Mouse (Mus musculus) embryonic facial prominence, embryonic 12.5 days (tissue): Measurements from ENCODE around the gene Sstr3. TPM values are rescaled to one million over a fixed set of nuclear protein-coding genes. Genes with fewer than 3 reads are reported as not detected.
A peak's percentile ranks its signal among the peaks of the same experiment; 100 is the strongest.

Source experiments
- ATAC-seq: fragments of 200-750 bp; cut with Nextera tagmentation; 2 replicates; pipeline ENCODE4 v1.8.0; 2017; ENCODE audit not compliant: insufficient number of reproducible peaks, insufficient read depth, low FRiP score, low TSS enrichment
- H3K27ac ChIP-seq: fragments of 300-500 bp; sonication (generic); 2 replicates; pipeline ENCODE4 v1.5.1; 2016; ENCODE audit warnings: mild to moderate bottlenecking
- H3K27me3 ChIP-seq: fragments of 300-500 bp; sonication (generic); 2 replicates; pipeline ENCODE4 v1.6.1; 2016; ENCODE audit warnings: mild to moderate bottlenecking, moderate library complexity
- H3K36me3 ChIP-seq: fragments of 300-500 bp; sonication (generic); 2 replicates; pipeline ENCODE4 v1.6.1; 2016; ENCODE audit warnings: mild to moderate bottlenecking
- H3K4me1 ChIP-seq: fragments of 300-500 bp; sonication (generic); 2 replicates; pipeline ENCODE4 v1.6.1; 2016
- H3K4me2 ChIP-seq: fragments of 300-500 bp; sonication (generic); replicated peaks from 2 replicates; pipeline ENCODE4 v1.6.1; 2016; ENCODE audit warnings: mild to moderate bottlenecking, moderate library complexity
- H3K4me3 ChIP-seq: fragments of 300-500 bp; sonication (generic); 2 replicates; pipeline ENCODE4 v1.5.1; 2016; ENCODE audit warnings: mild to moderate bottlenecking
- H3K9ac ChIP-seq: fragments of 300-500 bp; sonication (generic); 2 replicates; pipeline ENCODE4 v1.6.1; 2016; ENCODE audit warnings: mild to moderate bottlenecking, moderate library complexity
- H3K9me3 ChIP-seq: fragments of 300-500 bp; sonication (generic); 2 replicates; pipeline ENCODE4 v1.6.1; 2016; ENCODE audit warnings: mild to moderate bottlenecking, moderate library complexity
- WGBS: fragments of 180-500 bp; shearing (Covaris S2); methylation state at CpG from one replicate; pipeline ENCODE4 v1.1.7; 2016; 5-methylcytosine and 5-hydroxymethylcytosine counted together
- polyA plus RNA-seq: library from polyadenylated mRNA; unstranded; fragments of >200 nt; fragmentation: Nextera tagmentation; extraction: Ambion mirVana; gene quantifications from 2 replicates; pipeline ENCODE4 v1.2.1, GENCODE M21; 2016

Sstr3 gene
- polyA plus RNA-seq, 1 experiment from 2014 or later = not detected

DNA sequence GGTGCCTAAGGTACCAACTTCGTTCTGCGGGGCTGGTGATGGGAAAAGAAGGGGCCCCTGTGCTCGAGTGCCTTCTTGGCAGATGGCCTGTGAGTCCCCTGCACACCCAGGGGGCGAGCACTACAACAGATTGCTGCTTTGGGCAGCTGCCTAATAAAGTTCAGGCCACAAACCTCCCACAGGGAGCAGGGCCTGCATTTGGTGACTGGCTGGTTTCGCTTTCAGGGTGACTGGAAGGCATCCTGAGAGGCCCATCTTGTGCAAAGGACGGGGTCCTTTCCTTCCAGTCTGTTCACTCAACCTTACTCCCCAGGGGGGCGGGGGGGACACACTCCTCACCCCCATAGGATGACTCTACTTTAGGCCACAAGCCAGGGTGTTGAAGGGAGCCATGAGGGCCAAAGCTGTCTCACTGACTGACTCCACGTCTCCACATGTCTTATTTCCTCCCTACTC lies 34.3 kb downstream of the Sstr3 start:
- H3K9me3 ChIP-seq = no peaks in the 10 kb centered on the region
- H3K9ac ChIP-seq = 0 out of 2 replicates have a peak overlapping the region, but pooled peaks have one; percentile 7
- H3K36me3 ChIP-seq = no peaks in the 10 kb centered on the region
- peaks cover 12% of the 10 kb centered on the region; the same call in 1 of the 2 replicates for H3K4me1 ChIP-seq
- no peak overlapping the region for H3K27ac ChIP-seq
- WGBS = 71% methylated on average over 8 of the region's 8 CpGs
- H3K4me3 ChIP-seq = no peak overlapping the region
- H3K4me2 ChIP-seq = no peak overlapping the region
- H3K27me3 ChIP-seq = no peaks in the 10 kb centered on the region
- ATAC-seq = no peak

DNA sequence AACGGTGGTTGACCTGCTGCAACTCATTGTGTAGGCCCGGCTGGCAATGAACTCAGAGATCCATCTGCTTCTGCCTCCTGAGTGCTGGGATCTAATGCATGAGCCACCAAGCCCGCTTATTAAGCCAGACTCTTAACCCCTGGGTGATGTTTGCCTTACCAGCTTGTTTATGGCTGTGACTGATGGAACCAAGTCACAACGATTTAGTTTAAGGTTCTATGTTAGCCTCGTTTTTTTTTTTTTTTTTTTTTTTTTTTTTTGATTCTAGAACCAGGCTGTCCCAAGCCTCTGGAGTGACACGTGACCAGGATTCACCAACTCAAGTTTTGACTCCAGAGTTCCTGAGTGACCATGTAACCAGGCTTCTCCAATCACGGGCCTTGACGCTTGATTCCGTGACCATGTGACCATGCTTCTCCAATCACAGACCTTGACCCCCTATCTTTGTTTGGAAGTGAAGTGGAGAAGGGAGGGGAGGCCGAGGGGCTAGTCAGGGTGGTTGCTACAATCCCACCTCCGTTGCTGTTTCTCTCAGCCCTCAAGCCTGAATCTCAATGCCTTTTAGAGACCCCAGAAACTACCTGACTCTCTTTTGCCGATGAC lies 35.1 kb downstream of the Sstr3 start:
- no peak overlapping the region for H3K4me2 ChIP-seq
- H3K27ac ChIP-seq = no peak overlapping the region
- H3K9ac ChIP-seq = 0 out of 2 replicates have a peak overlapping the region, but pooled peaks have one; percentile 7

DNA sequence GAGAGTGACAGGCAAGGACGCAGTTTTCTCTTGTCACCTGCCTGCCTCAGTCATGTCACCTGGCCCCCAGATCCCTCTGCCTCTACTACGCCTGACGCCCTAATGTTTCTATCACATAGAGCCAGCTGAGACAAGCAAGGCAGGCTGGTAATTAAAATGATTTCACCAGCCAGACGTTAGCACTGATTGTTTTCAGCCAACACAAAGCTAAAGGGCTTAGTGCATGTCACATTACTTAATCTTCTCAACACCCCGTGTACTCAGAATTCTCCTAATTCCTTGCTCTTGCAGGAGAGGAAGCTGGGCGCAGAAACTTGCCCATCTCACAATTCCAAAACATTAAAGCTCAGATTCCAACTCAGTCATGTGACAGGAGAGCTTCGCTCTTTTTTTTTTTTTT lies 36.0 kb downstream of the Sstr3 start:
- Histone ChIP-seq H3K4me3 (no peak overlapping the region), H3K9ac (no peak overlapping the region), H3K4me1 (peaks cover 6% of the 10 kb centered on the region; the same call in 1 of the 2 replicates), H3K27ac (no peak overlapping the region), H3K9me3 (0 out of 2 replicates have a peak, but pooled peaks cover 5% of the 10 kb centered on the region), H3K36me3 (no peaks in the 10 kb centered on the region), H3K4me2 (no peak overlapping the region), H3K27me3 (no peaks in the 10 kb centered on the region)
- no peak for ATAC-seq
- 61% methylated on average over 7 of the region's 7 CpGs for WGBS

More for the DNA sequence above, 35.1 kb downstream of the Sstr3 start:
- 0 out of 2 replicates have a peak, but pooled peaks cover 5% of the 10 kb centered on the region for H3K9me3 ChIP-seq
- no peak overlapping the region for H3K4me3 ChIP-seq
- WGBS = 45% methylated on average over 12 of the region's 12 CpGs
- ATAC-seq = no peak
- H3K27me3 ChIP-seq = no peaks in the 10 kb centered on the region
- peaks cover 6% of the 10 kb centered on the region; the same call in 1 of the 2 replicates for H3K4me1 ChIP-seq
- H3K36me3 ChIP-seq = no peaks in the 10 kb centered on the region

DNA sequence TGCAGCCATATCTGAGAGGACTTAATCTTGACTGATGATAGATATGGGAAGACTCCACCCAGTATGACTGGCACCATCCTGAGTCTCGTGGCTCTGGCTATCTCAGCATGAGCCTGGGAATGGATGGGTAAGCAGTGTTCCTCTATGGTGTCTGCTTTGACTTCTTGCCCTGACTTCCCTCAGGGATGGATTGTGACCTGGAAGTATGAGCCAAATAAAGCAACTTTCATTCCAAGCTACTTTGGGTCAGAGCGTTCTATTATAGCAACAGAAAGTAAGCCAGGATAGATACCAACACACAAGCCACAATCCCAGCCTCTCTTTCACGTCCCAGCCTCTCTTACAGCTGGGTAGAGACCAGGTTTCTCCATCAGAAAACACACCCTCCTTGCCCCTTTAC lies 38.9 kb downstream of the Sstr3 start:
- Histone ChIP-seq H3K27me3 (no peaks in the 10 kb centered on the region), H3K36me3 (no peaks in the 10 kb centered on the region), H3K9me3 (0 out of 2 replicates have a peak, but pooled peaks cover 5% of the 10 kb centered on the region), H3K27ac (no peak overlapping the region), H3K9ac (no peak overlapping the region), H3K4me2 (no peak overlapping the region), H3K4me1 (peaks cover 6% of the 10 kb centered on the region; the same call in 1 of the 2 replicates), H3K4me3 (no peak overlapping the region)
- 81% methylated on average over 3 of the region's 3 CpGs for whole genome bisulfite sequencing
- ATAC-seq = no peak

DNA sequence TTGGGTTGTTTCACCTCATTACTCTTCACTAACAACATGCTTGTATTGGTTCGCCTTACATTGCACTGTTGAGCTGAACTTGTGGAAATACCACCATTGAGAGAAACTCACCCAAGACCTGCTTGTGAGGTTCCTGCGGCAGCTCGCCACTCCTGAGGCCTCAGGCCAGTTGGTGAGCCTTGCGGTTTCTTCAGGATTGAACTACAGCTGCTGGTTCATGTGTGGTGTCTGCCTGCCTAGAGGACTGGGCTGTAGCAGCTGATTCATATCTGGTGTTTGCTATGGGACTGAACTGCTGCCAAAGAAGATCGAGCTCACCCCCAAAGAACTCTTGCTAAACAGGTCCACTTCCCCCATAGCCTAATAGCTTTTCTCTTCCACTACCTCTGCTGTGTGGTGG lies 39.7 kb downstream of the Sstr3 start:
- Histone ChIP-seq H3K27ac (no peak overlapping the region), H3K27me3 (no peaks in the 10 kb centered on the region), H3K4me1 (peaks cover 2% of the 10 kb centered on the region; the same call in 1 of the 2 replicates), H3K36me3 (no peaks in the 10 kb centered on the region), H3K4me2 (no peak overlapping the region), H3K9ac (no peak overlapping the region), H3K4me3 (no peak overlapping the region), H3K9me3 (0 out of 2 replicates have a peak, but pooled peaks cover 5% of the 10 kb centered on the region)
- 89% methylated on average over 5 of the region's 5 CpGs for WGBS
- ATAC-seq = no peak

DNA sequence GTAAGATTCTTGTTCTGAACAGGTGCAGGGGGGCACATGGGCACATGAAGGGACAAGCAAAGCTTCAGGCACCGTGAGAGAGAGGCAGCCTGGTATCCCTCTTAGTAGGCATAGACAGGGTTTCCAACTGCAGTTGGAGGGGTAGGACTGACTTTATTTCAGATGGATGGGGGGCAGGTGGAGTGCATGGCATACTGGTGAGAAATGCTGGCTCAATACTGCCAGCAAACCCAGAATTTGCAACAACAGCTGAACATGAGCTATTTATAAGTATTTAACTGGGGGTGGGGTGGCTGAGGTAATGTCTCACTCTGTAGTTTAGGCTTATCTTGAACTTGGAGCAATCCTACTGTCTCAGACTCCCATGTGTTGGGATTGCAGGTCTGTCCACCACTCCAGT lies 40.5 kb downstream of the Sstr3 start:
- Histone ChIP-seq H3K4me3 (no peak overlapping the region), H3K4me1 (no peaks in the 10 kb centered on the region), H3K9me3 (0 out of 2 replicates have a peak, but pooled peaks cover 5% of the 10 kb centered on the region), H3K9ac (no peak overlapping the region), H3K27ac (no peak overlapping the region), H3K36me3 (no peaks in the 10 kb centered on the region), H3K27me3 (no peaks in the 10 kb centered on the region), H3K4me2 (no peak overlapping the region)
- 77% methylated on average over 1 of the region's 1 CpGs for WGBS
- ATAC-seq = no peak

DNA sequence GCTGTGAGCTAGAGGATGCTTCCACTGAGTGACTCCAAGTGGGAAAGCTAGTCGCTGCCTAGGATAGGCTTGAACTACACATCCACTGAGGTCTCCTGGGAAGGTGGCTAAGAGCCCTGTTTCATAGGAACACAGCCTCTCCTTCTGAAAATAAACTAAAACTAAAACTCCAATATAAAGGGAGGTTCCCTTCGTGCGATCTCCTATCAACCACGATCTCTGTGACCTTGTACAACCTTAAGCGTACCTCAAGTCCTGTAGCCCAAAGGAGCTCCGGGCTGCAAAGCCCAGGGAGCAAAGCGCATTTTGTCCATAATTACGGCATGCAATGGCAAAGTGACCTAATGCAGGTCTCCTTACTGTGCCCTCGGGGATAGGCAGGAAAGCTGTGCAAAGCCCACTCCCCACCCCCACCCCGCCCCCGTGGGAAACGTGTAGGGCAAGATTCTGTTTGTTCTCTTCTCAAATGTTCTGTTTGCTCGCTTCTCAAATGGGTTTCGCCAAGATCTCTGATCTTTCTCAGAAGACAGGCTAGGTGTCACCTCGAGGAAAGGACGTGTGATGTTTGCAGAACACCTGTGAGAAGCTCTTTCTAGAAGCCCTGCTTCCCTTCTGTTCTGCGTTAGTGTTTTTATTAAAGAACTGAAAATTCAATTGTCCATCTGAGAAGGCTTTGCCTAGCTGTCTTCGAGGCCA lies 41.9 kb downstream of the Sstr3 start:
- H3K9me3 ChIP-seq = 0 out of 2 replicates have a peak, but pooled peaks cover 5% of the 10 kb centered on the region
- no peak overlapping the region for H3K4me2 ChIP-seq
- no peak overlapping the region for H3K9ac ChIP-seq
- H3K27me3 ChIP-seq = no peaks in the 10 kb centered on the region
- no peaks in the 10 kb centered on the region for H3K36me3 ChIP-seq
- 77% methylated on average over 18 of the region's 18 CpGs for WGBS
- no peaks in the 10 kb centered on the region for H3K4me1 ChIP-seq
- no peak for ATAC-seq
- no peak overlapping the region for H3K4me3 ChIP-seq
- H3K27ac ChIP-seq = no peak overlapping the region

DNA sequence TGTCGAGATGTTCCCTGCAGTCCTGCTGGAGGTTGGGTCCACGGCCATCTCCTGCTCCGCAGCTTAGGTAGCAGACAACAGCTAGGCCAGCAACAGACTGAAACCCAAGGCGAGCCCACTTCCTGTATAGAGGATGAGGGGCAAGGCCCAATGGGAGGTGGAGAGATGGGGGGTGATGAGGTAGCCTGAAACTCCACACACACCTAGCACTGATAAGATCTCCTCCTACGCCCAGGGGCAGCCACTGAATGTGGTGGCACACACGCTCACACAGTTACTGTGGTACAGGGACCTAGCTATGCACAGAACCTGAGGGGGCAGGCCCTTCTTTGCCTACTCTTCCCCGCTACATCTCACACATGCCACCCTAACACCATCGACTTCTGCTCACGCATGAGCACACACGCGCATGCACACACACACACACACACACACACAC lies 49.5 kb downstream of the Sstr3 start, which contains the start of gene Il2rb:
Il2rb (minus strand) TSS at position 304 of the 439 bp plus-strand sequence.
- Histone ChIP-seq H3K9me3 (no peaks in the 10 kb centered on the region), H3K36me3 (no peaks in the 10 kb centered on the region), H3K4me1 (0 out of 2 replicates have a peak, but pooled peaks cover 3% of the 10 kb centered on the region), H3K27me3 (no peaks in the 10 kb centered on the region), H3K9ac (no peak within 1 kb of the TSS), H3K4me3 (no peak within 1 kb of the TSS), H3K27ac (no peak within 1 kb of the TSS), H3K4me2 (no peak within 1 kb of the TSS)
- WGBS = 92% methylated on average over 11 of the region's 11 CpGs
- ATAC-seq = no peak

DNA sequence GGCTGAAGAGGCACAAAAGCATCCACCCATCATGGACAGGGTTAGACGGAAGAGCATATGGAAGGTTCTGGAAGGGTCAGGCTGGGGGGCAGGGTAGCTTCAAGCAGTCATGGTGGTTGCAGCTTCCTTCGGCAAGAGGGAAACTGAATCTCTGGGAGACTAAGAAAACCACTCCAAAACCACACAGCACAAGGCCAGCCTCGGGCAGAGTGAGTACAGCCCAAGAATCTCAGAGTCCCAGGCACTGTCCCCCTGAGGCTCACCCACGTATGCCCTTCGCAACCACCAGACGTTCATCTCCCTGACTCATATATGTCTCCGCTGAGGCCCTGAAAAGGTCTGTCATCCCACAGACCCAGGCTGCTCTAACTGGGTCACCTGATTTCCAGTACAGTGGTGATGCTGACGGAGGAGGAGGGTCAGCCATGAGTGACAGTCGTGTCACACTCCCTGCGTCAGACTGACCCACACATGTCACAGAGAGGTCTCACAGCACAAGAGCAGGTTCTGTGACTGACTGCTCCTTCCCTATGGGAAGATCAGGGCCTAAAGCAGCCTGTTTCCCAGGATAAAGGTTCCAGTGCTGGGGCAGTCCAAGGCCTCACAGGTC lies 51.0 kb downstream of the Sstr3 start:
- H3K36me3 ChIP-seq = no peaks in the 10 kb centered on the region
- WGBS = 69% methylated on average over 10 of the region's 10 CpGs
- H3K4me3 ChIP-seq = no peak overlapping the region
- no peak overlapping the region for H3K9ac ChIP-seq
- no peak overlapping the region for H3K4me2 ChIP-seq
- ATAC-seq = no peak
- H3K27me3 ChIP-seq = no peaks in the 10 kb centered on the region
- H3K9me3 ChIP-seq = no peaks in the 10 kb centered on the region
- 0 out of 2 replicates have a peak, but pooled peaks cover 7% of the 10 kb centered on the region for H3K4me1 ChIP-seq
- H3K27ac ChIP-seq = no peak overlapping the region

DNA sequence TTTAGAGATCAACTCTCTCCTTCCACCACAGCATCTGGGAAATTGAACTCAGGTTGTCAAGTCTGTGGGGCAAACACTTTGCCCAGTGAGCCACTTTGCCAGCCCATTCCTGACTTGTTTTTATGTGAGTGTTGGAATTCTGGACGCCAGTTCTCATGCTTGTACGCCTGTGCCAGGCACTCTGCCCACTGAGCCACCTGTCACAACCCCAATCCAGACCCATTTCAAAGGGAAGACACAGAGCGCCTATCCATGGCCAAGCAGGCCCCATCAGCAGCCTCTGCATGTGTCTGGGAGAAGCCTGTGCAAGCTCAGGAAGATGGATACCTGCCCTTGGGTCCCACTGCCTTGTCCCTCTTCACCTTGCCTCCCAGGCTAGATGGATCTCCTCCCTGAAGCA lies 53.2 kb downstream of the Sstr3 start:
- H3K36me3 ChIP-seq = no peaks in the 10 kb centered on the region
- H3K4me2 ChIP-seq = no peak overlapping the region
- H3K27ac ChIP-seq = no peak overlapping the region
- ATAC-seq = no peak
- no peaks in the 10 kb centered on the region for H3K9me3 ChIP-seq
- no peak overlapping the region for H3K4me3 ChIP-seq
- H3K4me1 ChIP-seq = 0 out of 2 replicates have a peak, but pooled peaks cover 7% of the 10 kb centered on the region
- H3K27me3 ChIP-seq = no peaks in the 10 kb centered on the region
- H3K9ac ChIP-seq = no peak overlapping the region
- WGBS = 88% methylated on average over 3 of the region's 3 CpGs

DNA sequence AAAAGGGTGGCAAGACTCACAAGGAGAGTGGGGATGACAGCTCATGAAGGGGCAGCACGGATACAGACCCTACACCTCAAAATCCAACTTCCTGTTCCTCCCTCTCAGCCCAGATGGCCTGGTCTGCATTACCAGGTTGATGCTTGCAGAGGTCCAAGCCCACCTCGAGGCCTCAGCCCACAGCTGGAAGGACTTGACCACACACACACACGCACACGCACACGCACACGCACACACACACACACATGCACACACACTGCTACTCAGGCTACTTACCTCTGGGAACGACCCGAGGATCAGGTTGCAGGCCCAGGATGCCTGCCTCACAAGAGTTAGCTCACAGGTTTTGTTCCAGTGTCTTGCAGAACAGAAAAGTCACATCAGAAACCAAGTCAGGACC lies 54.6 kb downstream of the Sstr3 start:
- WGBS = 43% methylated on average over 8 of the region's 8 CpGs
- no peak overlapping the region for H3K27ac ChIP-seq

More for the DNA sequence above, 54.6 kb downstream of the Sstr3 start:
- Histone ChIP-seq H3K4me1 (0 out of 2 replicates have a peak, but pooled peaks cover 7% of the 10 kb centered on the region), H3K4me3 (no peak overlapping the region), H3K36me3 (no peaks in the 10 kb centered on the region), H3K9ac (no peak overlapping the region), H3K9me3 (no peaks in the 10 kb centered on the region), H3K4me2 (no peak overlapping the region), H3K27me3 (no peaks in the 10 kb centered on the region)
- no peak for ATAC-seq
